Mouse (Mus musculus) embryo, embryonic 10.5 days (tissue): ENCODE results near the gene Pitpna.

Experiments
- DNase-seq: peaks from one replicate; pipeline ENCODE4 v3.0.0-alpha.2; 2015; ENCODE audit warnings: low spot score

The Pitpna gene

DNA sequence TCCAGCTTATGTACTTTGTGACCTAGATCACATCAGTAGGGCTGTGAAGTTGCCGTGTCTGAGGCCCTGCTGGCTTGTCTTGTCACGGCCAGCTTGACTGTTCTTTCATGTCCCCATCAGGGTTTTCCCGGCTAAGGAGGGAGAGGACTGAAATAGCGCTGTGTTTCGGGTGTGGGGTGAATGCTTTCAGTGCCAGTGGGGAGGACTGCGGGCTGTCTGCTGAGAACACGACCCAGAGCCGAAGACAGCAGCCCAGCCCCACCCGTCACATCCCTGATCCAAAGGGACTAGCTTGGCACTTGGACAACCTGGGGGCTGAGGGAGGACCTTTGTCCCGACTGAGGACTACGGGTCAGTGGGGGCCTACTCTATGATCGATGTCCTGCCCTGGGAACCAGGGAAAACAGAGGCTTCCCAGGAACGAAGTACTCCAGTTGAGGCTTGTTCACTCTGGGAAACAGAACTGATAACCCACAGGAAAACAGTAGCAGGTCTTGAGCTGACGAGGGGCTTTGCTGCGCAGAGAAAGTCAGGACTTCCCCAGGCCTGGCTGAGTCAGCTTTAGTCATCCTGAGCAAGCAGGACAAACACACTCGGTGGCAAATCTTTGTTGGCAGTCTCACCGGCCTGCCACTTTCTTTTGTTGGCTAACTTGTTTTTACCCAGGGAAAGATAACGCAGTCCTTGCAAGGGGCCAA lies 23.9 kb upstream of the Pitpna start:
- DNase-seq, result no peak

DNA sequence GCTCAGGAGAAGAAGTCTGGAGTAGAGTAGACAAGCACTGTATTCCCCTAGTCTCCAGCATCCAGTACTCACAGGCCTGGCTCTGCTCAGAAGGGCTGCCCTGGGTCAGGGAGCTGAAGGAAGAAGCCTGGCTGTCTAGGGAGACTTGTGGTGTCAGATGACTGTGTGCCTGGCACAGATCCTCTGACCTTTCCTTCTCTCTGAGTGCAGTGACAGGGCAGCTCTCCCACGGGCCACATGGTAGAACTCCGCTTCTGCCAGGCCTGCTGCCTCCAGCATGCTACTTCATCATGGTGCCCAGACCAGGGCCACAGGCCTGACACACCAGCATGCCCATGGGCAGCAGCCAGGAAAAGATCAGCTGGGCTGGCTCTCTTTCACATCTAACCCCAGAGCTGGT lies 22.0 kb upstream of the Pitpna start:
- DNase-seq, result peak; percentile 22

DNA sequence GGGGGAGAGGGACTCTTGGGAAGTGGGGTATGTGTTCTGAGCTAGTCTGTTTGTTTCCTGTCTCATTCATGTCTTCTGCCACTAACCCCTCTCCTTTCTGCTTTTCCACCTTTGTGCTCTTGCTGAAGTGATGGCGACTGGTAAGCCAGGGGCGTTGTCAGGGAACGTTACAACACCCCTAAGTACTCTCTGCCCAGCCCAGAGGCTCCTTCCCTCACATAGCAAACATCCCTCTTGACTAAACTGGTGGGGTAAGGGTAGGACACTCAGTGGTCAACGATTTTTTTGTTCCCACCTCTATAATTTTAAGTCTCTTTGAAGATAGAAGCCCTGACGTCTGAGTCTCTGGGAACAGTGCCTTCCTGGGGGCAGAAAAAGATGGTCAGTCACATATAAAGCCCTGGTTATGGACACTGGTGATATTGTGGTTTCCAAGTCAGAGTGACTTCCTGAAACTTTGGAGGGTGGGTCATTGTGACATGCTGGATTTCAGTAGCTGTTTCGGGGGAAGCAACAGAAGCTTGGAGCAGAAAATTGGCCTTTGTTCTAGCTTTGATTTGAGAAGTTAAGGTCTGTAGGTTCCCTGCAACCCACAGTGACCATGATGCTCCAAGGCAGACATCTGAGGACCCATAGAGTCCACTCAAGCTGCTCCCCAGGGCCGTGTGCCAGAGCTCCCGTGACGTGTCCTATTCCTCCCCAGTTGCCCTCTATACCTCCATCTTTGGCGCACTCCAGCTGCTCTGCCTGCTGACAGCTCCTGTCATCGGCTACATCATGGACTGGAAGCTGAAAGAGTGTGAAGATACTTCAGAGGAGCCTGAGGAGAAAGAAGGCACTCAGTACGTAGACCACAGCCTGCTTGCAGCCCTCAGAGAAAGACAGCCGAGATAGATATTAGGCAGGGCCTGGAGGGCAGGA lies 21.4 kb upstream of the Pitpna start:
- DNase-seq, result no peak

DNA sequence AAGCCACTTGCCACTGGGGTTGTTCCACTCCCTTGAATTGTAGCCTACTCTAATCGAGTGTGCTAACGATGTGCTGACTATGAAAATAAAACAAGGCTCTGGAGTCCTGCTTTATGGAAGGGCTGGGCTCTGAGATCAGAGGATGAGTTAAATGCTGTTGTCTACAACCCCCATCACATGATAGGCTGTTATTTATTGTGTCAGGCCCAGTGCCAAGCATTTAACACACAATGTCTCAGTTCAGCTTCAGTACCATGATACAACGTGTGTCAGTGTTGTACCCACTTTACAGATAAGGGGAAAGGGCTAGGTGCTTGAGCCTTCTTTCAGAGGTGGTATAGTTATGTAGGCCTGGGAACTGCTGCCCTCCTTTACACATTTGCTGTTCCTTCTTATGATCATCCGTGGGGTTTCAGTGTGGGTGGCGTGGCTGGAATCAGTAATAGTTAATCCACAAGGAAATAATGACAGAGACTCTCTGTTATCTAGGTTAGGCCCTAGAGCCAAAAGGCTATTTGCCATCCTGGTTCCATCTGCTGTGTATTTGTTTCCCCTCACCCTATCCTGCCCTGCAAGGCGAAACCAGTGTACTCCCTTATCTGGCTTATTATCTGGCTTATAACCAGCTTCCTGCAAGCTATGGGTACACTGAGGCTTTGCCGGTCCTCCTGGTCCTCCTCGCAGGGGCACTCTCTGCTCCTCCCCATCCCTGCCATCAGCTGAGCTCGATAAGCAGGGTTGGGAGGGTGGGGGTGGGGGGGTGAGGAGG lies 20.4 kb upstream of the Pitpna start:
- no peak for DNase-seq

DNA sequence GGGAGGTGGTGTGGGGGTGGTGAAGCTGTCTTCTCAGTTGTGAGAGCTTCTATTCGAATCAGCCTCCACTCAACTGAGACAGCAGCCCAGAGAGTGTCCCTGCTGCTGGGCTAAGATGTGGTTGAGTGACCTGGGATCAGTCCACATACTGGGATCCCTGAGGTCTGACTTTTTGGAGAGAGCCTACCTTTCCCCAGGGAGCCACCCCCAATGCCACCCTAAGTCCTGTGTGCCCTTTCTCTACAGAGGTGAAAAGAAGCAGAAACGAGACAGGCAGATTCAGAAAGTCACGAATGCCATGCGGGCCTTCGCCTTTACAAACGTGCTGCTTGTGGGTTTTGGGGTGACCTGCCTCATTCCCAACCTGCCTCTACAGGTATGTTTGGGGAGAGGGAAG lies 19.8 kb upstream of the Pitpna start:
- no peak for DNase-seq

DNA sequence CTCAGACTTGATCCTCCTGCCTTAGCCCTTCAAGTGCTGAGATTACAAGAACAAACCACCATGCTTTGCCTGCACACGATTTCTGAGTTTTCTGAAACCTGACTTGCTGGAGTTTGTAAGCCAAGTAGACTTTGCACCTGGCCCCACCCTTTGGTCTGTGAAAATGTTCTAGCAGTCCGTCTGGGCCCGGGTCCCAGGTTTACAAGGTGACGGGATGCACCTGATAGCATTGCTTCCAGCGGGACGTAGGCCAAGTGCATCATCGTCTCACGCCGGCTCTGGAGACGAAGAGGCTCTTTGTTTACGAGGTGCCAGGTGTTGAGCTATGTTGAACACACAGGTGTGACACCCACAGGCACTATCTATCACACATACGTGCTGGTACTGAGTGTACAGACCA lies 18.9 kb upstream of the Pitpna start:
- no peak for DNase-seq

DNA sequence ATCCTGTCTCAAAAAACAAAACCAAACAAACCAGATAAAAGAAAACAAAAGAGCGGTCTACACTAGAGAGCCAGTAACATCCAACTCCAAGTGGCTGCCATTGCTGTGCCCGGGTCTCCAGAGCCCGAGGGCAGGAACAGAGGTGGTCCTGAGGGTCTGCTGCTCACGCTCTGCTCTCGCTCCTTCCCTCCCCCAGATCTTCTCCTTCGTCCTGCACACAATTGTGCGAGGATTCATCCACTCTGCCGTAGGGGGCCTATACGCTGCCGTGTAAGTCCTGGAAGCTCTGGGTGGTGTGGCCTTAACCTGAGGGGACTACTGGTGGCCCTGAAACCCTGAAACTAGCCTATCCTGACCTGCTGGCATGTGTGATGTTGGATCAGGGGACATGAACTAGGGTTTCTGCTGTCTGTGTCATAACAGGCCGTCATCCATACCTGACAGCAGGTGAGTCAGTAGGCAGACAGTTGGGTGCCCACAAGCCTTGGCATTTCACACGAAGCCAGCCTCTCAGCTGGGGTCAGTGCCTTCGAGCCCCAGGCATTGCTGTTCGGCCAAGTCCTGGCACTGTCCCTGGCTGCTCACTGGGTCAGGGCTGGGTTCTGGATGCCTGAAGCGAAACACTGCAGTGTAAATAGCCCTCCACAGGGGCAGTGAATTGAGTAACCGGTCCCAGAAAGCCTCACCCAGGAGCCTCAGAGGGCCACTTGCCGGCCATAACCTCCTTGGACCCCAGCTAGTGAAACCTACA lies 17.3 kb upstream of the Pitpna start:
- DNase-seq, result no peak

DNA sequence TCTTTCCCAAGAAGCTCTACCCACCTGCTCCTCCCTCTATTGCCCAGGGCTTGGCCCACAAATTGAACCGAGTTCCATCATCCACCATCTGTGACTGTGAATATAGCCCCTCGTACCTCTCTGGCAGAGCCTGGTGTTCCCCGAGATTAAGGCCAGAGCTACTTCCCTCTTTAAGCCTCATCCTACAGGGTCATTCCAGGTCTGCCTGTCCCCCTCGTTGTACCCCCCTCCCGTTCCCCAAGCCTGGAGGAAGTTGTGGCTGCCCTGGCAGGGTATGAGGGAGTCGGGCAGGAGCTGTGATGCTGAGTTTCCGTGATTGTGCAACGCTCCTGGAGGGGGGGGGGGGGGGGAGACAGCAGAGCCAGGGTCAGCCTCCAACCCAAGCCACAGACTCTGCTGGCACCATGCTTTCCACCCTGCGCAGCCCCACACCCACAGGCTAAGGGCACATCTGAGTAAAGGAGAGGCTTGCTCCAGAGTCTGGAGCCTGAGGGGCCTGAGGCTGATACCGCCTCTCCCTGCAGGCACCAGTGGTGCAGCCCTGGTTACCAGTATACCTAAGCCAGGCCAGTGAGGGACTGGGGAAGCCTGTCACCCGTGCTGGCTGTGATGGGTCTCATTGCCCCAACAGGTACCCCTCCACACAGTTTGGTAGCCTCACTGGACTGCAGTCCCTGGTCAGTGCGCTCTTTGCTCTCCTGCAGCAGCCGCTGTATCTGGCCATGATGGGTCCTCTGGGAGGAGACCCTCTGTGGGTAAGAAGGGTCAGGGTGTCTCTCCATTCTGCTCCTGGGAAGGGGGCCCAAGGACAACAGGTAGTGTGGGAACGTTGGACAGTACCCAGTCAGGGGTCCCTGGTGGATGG lies 16.5 kb upstream of the Pitpna start:
- no peak for DNase-seq

DNA sequence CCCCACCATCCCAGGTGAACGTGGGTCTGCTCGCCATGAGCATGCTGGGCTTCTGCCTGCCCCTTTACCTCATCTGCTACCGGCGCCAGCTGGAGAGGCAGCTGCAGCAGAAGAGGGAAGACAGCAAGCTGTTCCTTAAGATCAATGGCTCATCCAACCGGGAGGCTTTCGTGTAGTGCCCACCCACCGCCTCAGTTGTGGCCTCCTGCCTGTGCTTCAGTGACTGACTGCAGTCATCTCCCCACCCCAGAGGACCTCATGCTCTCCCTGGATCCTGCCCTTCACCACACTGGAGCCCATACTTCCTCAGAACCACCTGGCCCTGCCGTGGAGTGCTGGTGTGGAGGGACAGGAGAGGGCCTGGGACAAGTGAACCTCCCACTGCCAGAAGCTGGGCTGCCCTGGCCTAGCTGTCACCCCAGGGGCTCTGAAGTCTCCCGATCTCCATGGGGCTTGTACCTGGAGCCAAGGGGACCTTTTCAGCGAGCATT lies 15.6 kb upstream of the Pitpna start:
- peak; percentile 28 for DNase-seq

DNA sequence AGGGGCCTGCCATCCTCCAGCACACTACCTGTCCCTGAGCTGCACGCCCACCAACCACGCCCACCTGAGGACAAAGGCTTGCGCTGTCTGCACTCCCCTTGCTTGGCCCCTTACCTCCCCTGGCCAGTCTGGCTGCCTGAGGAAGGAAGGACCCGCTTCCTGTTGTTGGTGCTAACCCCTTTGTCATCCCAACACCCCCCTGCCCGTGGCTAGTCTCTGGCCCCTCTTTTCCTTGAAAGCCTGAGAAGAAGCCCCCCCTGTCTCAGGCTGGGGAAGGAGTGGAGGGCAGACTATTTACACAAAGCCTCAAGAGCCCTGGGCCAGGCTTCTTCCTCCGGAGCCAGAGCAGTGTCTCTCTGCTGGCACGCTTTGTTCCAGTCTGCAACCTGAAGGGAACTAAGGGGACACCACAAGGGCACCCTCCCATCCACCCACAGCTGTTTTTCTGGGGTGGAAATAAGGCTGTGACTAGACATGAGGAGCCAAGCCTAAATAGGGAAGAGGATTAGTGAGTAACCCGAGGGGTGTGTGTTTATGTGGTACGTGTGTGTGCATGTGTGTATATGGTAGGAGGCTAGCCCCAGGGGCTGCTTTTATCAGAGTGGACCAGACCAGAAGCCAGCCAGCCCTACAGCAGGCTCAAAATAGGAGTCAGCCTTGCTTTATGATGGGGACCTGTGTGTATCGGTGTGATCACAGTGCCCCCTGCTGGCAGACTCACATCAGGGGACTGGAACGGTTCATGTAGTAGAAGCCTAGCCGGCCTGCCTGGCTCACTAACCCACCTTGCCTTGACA lies 14.8 kb upstream of the Pitpna start:
- peak; percentile 97 for DNase-seq

DNA sequence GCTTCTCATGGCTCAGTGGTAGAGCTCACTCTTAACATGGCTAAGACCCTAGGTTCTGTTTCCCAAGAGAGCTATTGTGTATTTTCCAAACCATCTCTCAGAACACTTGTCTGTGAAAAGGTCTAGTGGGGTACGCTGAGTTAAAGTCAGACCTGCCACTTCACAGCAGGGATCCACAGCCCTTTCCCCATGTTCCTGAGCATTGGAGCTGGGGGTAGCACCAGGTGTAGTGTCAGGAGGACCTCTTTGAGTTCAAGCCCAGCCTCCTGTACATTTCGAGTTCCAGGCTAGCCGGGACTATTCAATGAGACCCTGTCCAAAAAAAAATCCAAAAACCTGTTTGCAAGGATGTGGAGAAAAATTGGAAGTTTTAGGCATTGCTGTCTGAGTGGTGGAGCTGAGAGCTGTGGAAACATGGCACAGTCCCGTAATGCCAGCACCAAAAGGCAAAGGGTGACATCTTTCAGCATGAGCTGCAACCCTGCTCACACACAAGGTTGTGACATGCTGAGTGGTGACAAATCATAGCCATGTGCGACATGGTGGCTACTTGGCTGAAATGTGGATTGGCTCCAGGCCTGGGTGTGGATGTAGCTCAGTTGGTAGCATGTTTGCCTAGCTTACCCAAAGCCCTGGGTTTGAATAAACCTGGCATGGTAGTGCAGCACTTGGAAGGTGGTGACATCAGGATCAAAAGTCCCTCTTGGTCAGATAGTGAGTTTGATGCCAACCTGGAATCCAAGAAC lies 13.3 kb upstream of the Pitpna start:
- no peak for DNase-seq

DNA sequence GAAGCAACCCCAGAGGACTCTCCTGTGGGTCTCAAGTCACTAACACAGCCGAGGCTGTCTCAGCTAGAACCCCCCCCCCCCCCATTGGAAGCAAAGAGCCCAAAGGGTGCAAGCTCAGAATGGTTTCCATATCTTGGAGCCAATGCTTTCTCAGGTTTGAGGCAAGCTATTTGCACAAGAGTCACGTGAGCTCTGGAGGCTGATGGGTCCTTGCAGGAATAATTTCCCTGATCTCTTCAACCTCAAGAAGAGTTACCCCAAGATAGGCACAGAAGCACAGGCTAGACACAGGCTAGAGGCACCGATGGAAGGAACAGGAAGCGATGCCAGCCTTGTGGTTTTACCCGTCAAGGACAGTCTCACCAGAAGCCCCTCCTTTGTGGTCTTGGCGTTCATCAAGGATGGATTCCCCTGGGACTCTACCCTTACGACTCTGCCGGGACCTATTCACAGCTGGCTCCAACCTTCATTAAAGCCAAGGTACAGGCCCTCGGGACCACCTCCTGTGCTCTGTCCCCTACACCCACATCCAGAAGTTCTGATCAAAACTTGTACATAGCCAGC lies 12.3 kb upstream of the Pitpna start:
- DNase-seq, result no peak

DNA sequence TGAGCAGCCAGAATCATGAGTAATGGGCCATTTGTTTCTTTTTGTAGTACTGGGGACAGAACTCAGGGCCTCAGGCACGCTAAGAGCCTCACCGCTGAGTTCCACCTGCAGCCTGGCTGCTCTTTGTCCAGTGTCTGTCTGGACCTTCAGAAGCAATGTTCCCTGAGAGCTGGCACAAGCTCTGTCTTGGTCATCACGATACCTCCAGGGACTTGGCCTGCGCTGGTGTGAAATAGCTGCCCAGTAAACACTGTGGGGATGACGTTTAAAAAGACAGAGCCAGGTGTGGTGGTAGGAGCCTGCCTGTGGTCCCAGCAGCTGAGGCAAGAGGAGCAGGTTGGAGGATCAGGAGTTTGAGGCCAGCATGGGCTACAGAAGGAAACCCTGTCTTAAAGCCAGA lies 9.3 kb upstream of the Pitpna start:
- DNase-seq, result no peak

DNA sequence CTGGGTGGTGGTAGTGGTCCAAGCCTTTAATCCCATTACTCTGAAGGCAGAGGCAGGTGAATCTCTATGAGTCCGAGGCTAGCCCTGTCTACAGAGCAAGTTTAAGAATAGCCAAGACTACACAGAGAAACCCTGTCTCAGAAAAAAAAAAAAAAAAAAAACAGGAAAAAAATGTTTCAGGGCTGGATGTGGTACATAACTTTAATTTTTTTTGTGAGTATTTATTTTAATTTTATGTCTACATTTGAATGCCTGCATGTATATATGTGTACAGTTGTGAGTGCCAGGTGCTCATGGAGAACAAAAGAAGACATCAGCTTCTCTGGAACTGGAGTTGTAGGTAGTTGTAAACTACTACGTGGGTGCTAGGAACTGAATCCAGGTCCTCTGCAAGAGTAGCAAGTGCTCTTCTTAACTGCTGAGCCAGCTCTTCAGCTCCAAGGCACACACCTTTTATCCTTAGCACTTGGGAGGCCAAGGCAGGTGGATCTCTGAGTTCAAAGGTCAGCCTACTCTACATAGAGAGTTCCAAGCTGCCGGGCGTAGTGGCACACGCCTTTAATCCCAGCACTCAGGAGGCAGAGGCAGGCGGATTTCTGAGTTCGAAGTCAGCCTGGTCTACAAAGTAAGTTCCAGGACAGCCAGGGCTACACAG lies 6.3 kb upstream of the Pitpna start:
- no peak for DNase-seq

DNA sequence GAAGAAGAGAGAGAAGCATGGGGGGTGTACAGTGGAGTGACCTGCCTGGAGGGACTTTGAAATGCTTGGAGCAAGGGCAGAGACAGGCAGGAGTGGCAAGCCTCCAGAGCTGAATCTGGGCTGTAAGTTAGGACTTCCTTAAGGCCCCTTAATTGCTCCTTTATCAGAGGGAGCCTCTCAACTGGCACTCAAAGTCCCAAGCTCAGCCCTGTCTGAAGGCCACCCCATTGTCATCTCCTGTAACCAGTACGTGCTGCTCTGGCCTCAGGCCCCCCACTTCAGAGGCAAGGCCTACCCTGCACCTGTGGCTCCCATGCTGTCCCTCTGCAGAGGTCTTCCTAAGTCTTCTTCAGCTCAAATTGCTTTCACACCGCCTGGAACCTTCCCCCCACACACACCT lies 4.4 kb upstream of the Pitpna start:
- DNase-seq, result no peak

DNA sequence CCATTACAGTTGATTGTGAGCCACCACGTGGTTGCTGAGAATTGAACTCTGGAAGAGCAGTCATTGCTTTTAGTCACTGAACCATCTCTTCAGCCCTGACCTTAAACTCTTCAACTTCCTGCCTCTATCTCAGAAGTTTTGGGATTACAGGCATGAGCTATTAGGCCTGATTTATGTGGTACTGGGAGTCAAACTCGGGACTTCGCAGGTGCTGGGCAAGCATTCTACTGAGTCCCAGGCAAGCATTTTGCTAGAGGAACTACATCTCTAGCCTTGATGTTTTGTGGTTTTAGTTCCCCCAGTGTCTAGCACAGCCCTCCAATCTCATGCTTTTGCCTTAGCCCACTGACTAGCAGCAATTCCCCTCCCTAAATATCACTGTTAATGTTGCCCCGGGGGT lies 2.8 kb upstream of the Pitpna start:
- no peak for DNase-seq

DNA sequence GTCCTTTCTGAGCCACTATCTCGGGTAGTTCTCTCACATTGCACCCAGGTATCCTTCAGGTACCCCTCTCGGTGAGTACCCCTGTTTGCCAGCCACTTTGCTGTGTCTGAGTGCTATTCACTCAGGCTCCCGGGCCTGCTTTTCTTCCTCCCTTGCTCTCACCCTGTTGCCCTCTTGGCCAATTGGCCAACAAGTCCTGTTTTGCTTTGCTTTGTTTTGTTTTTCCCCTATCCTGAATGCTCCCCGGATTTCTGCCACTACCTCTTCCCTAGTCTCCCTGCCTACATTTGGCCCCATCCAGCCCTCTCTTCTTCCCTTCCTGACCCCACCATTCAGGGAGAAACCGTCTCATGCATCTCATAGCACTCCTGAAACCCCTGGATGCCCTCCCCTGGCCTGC lies 1.9 kb upstream of the Pitpna start:
- DNase-seq, result no peak

DNA sequence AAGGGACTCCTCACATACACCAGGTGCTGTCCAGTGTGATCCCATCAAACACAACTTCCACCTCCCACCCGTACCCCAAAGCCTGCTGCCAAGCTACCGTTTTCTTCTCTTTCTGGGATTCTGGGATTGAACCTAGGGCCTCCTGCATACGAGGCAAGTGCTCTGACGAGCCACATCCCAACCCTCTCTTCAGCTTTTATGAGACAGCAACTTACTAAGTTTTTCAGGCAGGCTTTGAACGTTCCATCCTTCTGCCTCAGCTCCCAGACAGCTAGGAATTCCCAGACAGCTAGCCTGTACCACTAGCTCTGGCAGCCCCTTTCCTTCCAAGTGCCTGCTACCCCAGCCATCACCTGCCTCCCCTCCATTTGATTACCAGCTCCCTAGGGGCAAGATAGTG lies 934 bp upstream of the Pitpna start:
- no peak for DNase-seq
